Mouse (Mus musculus): ENCODE data around the gene Pum1. TPM values are rescaled to one million over a fixed set of nuclear protein-coding genes. Genes with fewer than 3 reads are reported as not detected.

Pum1 gene
- polyA plus RNA-seq, 1 experiment = 26.2 TPM

GRCm38 (mm10) chr4:130804771-130805361 is 141.7 kb downstream of the Pum1 start:
- TF ChIP-seq CTCF (IDR thresholded peaks at IDR 0.05; ENCODE audit: control insufficient read depth, insufficient read depth, insufficient read length) (no peak), MYOG (IDR thresholded peaks at IDR 0.05; ENCODE audit: control insufficient read depth, extremely low read depth, insufficient read length) (no peak)
- no peak overlapping the region for H3ac ChIP-seq (ENCODE audit: control insufficient read depth, insufficient read length, low read depth)
- H3K79me2 ChIP-seq (ENCODE audit: control insufficient read depth, insufficient read depth) = peaks cover 91% of the 10 kb centered on the region
- peaks cover 28% of the 10 kb centered on the region for H3K79me3 ChIP-seq (ENCODE audit: low read depth)
- no peak overlapping the region for H3K4me3 ChIP-seq (ENCODE audit: insufficient read depth, poor library complexity, severe bottlenecking)
- H3K36me3 ChIP-seq (ENCODE audit: control insufficient read depth, insufficient read depth) = no peaks in the 10 kb centered on the region
- no peaks in the 10 kb centered on the region for H3K27me3 ChIP-seq (ENCODE audit: control insufficient read depth, insufficient read depth, insufficient read length)

GRCm38 (mm10) chr4:130805746-130806145 is 142.6 kb downstream of the Pum1 start:
- Histone ChIP-seq H3K36me3 (ENCODE audit: control insufficient read depth, insufficient read depth) (no peaks in the 10 kb centered on the region), H3K79me3 (ENCODE audit: low read depth) (peaks cover 23% of the 10 kb centered on the region), H3K4me3 (ENCODE audit: insufficient read depth, poor library complexity, severe bottlenecking) (no peak overlapping the region), H3ac (ENCODE audit: control insufficient read depth, insufficient read length, low read depth) (no peak overlapping the region), H3K27me3 (ENCODE audit: control insufficient read depth, insufficient read depth, insufficient read length) (no peaks in the 10 kb centered on the region), H3K79me2 (ENCODE audit: control insufficient read depth, insufficient read depth) (peaks cover 90% of the 10 kb centered on the region)
- TF ChIP-seq CTCF (IDR thresholded peaks at IDR 0.05; ENCODE audit: control insufficient read depth, insufficient read depth, insufficient read length) (no peak), CEBPB (IDR thresholded peaks at IDR 0.05; ENCODE audit: low read depth) (no peak), FOSL1 (IDR thresholded peaks at IDR 0.05; ENCODE audit: insufficient read depth, low read length, poor library complexity, severe bottlenecking) (no peak), USF1 (IDR thresholded peaks at IDR 0.05; ENCODE audit: low read depth) (no peak), MAX (IDR thresholded peaks at IDR 0.05) (no peak), MYOD1 (IDR thresholded peaks at IDR 0.05; ENCODE audit: control insufficient read depth, insufficient read length, low read depth) (no peak), MYOG (IDR thresholded peaks at IDR 0.05; ENCODE audit: control insufficient read depth, extremely low read depth, insufficient read length) (no peak)

DNA sequence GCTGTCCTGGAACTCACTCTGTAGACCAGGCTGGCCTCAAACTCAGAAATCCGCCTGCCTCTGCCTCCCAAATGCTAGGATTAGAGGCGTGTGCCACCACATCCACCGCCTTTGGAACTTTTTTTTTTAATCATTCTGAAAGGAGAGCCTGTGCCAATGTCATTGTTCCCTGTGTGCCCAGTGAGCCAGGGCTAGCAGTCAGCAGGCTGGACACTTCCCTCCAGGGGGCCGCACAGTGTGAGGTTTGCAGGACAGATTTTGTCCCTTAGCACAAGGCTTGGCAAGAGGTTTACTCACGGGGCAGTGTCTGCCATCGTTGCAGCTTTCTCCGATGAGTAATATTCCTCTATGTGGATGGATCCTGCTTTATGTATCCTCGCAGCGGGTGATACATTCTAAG is 143.6 kb downstream of the Pum1 start:
- Histone ChIP-seq H3K4me3 (ENCODE audit: insufficient read depth, poor library complexity, severe bottlenecking) (no peak overlapping the region), H3K36me3 (ENCODE audit: control insufficient read depth, insufficient read depth) (no peaks in the 10 kb centered on the region), H3K79me3 (ENCODE audit: low read depth) (peaks cover 18% of the 10 kb centered on the region), H3K27me3 (ENCODE audit: control insufficient read depth, insufficient read depth, insufficient read length) (no peaks in the 10 kb centered on the region), H3K79me2 (ENCODE audit: control insufficient read depth, insufficient read depth) (peaks cover 87% of the 10 kb centered on the region), H3ac (ENCODE audit: control insufficient read depth, insufficient read length, low read depth) (no peak overlapping the region)
- no peak for TF ChIP-seq CTCF (IDR thresholded peaks at IDR 0.05; ENCODE audit: control insufficient read depth, insufficient read depth, insufficient read length)
- TF ChIP-seq FOSL1 (IDR thresholded peaks at IDR 0.05; ENCODE audit: insufficient read depth, low read length, poor library complexity, severe bottlenecking) = no peak
- no peak for TF ChIP-seq MYOG (IDR thresholded peaks at IDR 0.05; ENCODE audit: control insufficient read depth, extremely low read depth, insufficient read length)
- TF ChIP-seq MYOD1 (IDR thresholded peaks at IDR 0.05; ENCODE audit: control insufficient read depth, insufficient read length, low read depth) = no peak
- no peak for TF ChIP-seq CEBPB (IDR thresholded peaks at IDR 0.05; ENCODE audit: low read depth)

GRCm38 (mm10) chr4:130809784-130810183 is 146.7 kb downstream of the Pum1 start:
- Histone ChIP-seq H3K79me3 (ENCODE audit: low read depth) (peaks cover 13% of the 10 kb centered on the region), H3K4me3 (ENCODE audit: insufficient read depth, poor library complexity, severe bottlenecking) (no peak overlapping the region), H3K27me3 (ENCODE audit: control insufficient read depth, insufficient read depth, insufficient read length) (no peaks in the 10 kb centered on the region), H3K79me2 (ENCODE audit: control insufficient read depth, insufficient read depth) (peaks cover 77% of the 10 kb centered on the region), H3ac (ENCODE audit: control insufficient read depth, insufficient read length, low read depth) (no peak overlapping the region), H3K36me3 (ENCODE audit: control insufficient read depth, insufficient read depth) (no peaks in the 10 kb centered on the region)
- no peak for TF ChIP-seq MAX (IDR thresholded peaks at IDR 0.05)
- TF ChIP-seq CTCF (IDR thresholded peaks at IDR 0.05; ENCODE audit: control insufficient read depth, insufficient read depth, insufficient read length) = no peak
- TF ChIP-seq CEBPB (IDR thresholded peaks at IDR 0.05; ENCODE audit: low read depth) = no peak
- no peak for TF ChIP-seq MYOD1 (IDR thresholded peaks at IDR 0.05; ENCODE audit: control insufficient read depth, insufficient read length, low read depth)
- TF ChIP-seq MYOG (IDR thresholded peaks at IDR 0.05; ENCODE audit: control insufficient read depth, extremely low read depth, insufficient read length) = no peak
- no peak for TF ChIP-seq USF1 (IDR thresholded peaks at IDR 0.05; ENCODE audit: low read depth)
- no peak for TF ChIP-seq FOSL1 (IDR thresholded peaks at IDR 0.05; ENCODE audit: insufficient read depth, low read length, poor library complexity, severe bottlenecking)

DNA sequence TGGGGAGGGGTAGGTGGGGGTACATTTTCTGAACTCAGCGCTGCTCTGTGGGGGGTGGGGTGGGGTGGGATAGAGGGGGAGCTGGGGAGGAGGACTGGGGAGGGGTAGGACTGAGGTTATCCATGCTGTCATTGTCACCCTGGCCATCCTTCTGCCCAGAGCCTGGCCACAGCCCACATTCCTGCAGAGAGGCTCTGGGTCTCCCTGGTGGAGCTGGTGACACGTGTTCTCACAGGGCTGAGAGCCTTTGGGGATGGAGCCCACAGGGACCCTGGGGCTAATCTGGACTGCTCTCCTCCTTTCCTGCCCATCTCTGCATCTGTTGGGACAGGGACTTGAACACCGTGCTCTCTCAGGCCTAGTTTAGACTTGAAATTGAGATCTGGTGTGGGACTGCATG is 147.7 kb downstream of the Pum1 start:
- Histone ChIP-seq H3K27me3 (ENCODE audit: control insufficient read depth, insufficient read depth, insufficient read length) (no peaks in the 10 kb centered on the region), H3K4me3 (ENCODE audit: insufficient read depth, poor library complexity, severe bottlenecking) (no peak overlapping the region), H3K79me2 (ENCODE audit: control insufficient read depth, insufficient read depth) (peaks cover 68% of the 10 kb centered on the region), H3K36me3 (ENCODE audit: control insufficient read depth, insufficient read depth) (no peaks in the 10 kb centered on the region), H3ac (ENCODE audit: control insufficient read depth, insufficient read length, low read depth) (no peak overlapping the region), H3K79me3 (ENCODE audit: low read depth) (peaks cover 13% of the 10 kb centered on the region)
- no peak for TF ChIP-seq CTCF (IDR thresholded peaks at IDR 0.05; ENCODE audit: control insufficient read depth, insufficient read depth, insufficient read length)
- TF ChIP-seq MAX (IDR thresholded peaks at IDR 0.05) = no peak
- TF ChIP-seq FOSL1 (IDR thresholded peaks at IDR 0.05; ENCODE audit: insufficient read depth, low read length, poor library complexity, severe bottlenecking) = no peak
- TF ChIP-seq MYOD1 (IDR thresholded peaks at IDR 0.05; ENCODE audit: control insufficient read depth, insufficient read length, low read depth) = no peak
- TF ChIP-seq MYOG (IDR thresholded peaks at IDR 0.05; ENCODE audit: control insufficient read depth, extremely low read depth, insufficient read length) = no peak
- no peak for TF ChIP-seq CEBPB (IDR thresholded peaks at IDR 0.05; ENCODE audit: low read depth)
- TF ChIP-seq USF1 (IDR thresholded peaks at IDR 0.05; ENCODE audit: low read depth) = no peak

- H3K4me3 ChIP-seq (ENCODE audit: insufficient read depth, poor library complexity, severe bottlenecking) = no peak overlapping the region
- TF ChIP-seq FOSL1 (IDR thresholded peaks at IDR 0.05; ENCODE audit: insufficient read depth, low read length, poor library complexity, severe bottlenecking) = no peak
- no peak for TF ChIP-seq CEBPB (IDR thresholded peaks at IDR 0.05; ENCODE audit: low read depth)
- no peak for TF ChIP-seq CTCF (IDR thresholded peaks at IDR 0.05; ENCODE audit: control insufficient read depth, insufficient read depth, insufficient read length)
- TF ChIP-seq MYOD1 (IDR thresholded peaks at IDR 0.05; ENCODE audit: control insufficient read depth, insufficient read length, low read depth) = no peak
- TF ChIP-seq MAX (IDR thresholded peaks at IDR 0.05) = no peak
- no peak for TF ChIP-seq MYOG (IDR thresholded peaks at IDR 0.05; ENCODE audit: control insufficient read depth, extremely low read depth, insufficient read length)
- no peak for TF ChIP-seq USF1 (IDR thresholded peaks at IDR 0.05; ENCODE audit: low read depth)
- H3ac ChIP-seq (ENCODE audit: control insufficient read depth, insufficient read length, low read depth) = no peak overlapping the region
- H3K27me3 ChIP-seq (ENCODE audit: control insufficient read depth, insufficient read depth, insufficient read length) = no peaks in the 10 kb centered on the region
- peaks cover 10% of the 10 kb centered on the region for H3K79me3 ChIP-seq (ENCODE audit: low read depth)
- peaks cover 68% of the 10 kb centered on the region for H3K79me2 ChIP-seq (ENCODE audit: control insufficient read depth, insufficient read depth)
- no peaks in the 10 kb centered on the region for H3K36me3 ChIP-seq (ENCODE audit: control insufficient read depth, insufficient read depth)
Measured at GRCm38 (mm10) chr4:130811385-130811784, 148.3 kb downstream of the Pum1 start.

Data from C2C12 (cell line).